Mouse (Mus musculus) kidney, adult 2 months (tissue): ENCODE results near the gene OR5BS1P.

Experiments
- CTCF ChIP-seq: fragments of 200-500 bp; conservative IDR thresholded peaks from 2 replicates; pipeline ENCODE4 v1.5.1; 2011; ENCODE audit warnings: low read depth, mild to moderate bottlenecking, control low read depth, low read length, moderate library complexity, mixed read lengths; ENCODE audit not compliant: insufficient read depth, insufficient read length
- POLR2A ChIP-seq: fragments of 200-500 bp; IDR thresholded peaks from one replicate; pipeline ENCODE4 v1.6.1; 2011; ENCODE audit warnings: low read depth, low read length, control low read depth

DNA sequence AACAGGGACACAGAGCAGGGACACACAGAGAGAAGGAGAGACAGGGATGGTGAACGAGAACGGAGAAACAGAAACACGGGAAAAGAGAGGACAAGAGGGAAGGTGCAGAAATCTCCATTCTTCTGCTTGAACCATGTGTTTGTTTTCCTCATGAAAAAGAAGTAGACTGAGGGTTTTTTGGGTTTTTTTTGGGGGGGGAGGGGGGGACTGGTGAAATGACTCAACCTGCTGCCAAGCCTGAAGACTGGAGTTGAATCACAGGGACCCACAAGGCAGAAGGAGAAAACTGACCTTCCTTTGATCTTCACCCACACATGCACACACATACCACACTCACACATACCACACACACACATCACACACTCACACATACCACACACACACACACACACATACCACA is 33.6 kb downstream of the OR5BS1P start:
- TF ChIP-seq POLR2A (no peak), CTCF (no peak)
